Mouse (Mus musculus) neural tube, embryonic 11.5 days (tissue): ENCODE results near the gene Arhgap20. TPM values are rescaled to one million over a fixed set of nuclear protein-coding genes. Genes with fewer than 3 reads are reported as not detected.

Experiments
- ATAC-seq: fragments of 200-750 bp; cut with Nextera tagmentation; 2 replicates; pipeline ENCODE4 v1.8.0; 2017; ENCODE audit warnings: moderate number of reproducible peaks, mild to moderate bottlenecking, moderate TSS enrichment, moderate library complexity; ENCODE audit not compliant: insufficient read depth, low FRiP score, low TSS enrichment
- DNase-seq: peaks from one replicate; pipeline ENCODE4 v3.0.0-alpha.2; 2015; ENCODE audit warnings: low spot score
- H3K27ac ChIP-seq: fragments of 300-500 bp; sonication (generic); 2 replicates; pipeline ENCODE4 v1.5.1; 2014; ENCODE audit warnings: low read depth, mild to moderate bottlenecking, low read length
- H3K27me3 ChIP-seq: fragments of 300-500 bp; sonication (generic); 2 replicates; pipeline ENCODE4 v1.6.1; 2014; ENCODE audit warnings: mild to moderate bottlenecking, low read length, mixed read lengths; ENCODE audit not compliant: control insufficient read depth, insufficient read depth
- H3K36me3 ChIP-seq: fragments of 300-500 bp; sonication (generic); 2 replicates; pipeline ENCODE4 v1.6.1; 2014; ENCODE audit warnings: mild to moderate bottlenecking, low read length, moderate library complexity, mixed read lengths; ENCODE audit not compliant: control insufficient read depth, insufficient read depth
- H3K4me1 ChIP-seq: fragments of 300-500 bp; sonication (generic); 2 replicates; pipeline ENCODE4 v1.6.1; 2014; ENCODE audit warnings: low read length, mixed read lengths; ENCODE audit not compliant: control insufficient read depth, insufficient read depth
- H3K4me2 ChIP-seq: fragments of 300-500 bp; sonication (generic); 2 replicates; pipeline ENCODE4 v1.6.1; 2014; ENCODE audit warnings: low read depth, mild to moderate bottlenecking, moderate library complexity
- H3K4me3 ChIP-seq: fragments of 300-500 bp; sonication (generic); 2 replicates; pipeline ENCODE4 v1.5.1; 2014; ENCODE audit warnings: low read depth, low read length
- H3K9ac ChIP-seq: fragments of 300-500 bp; sonication (generic); 2 replicates; pipeline ENCODE4 v1.6.1; 2014; ENCODE audit warnings: mild to moderate bottlenecking, low read length
- H3K9me3 ChIP-seq: fragments of 300-500 bp; sonication (generic); 2 replicates; pipeline ENCODE4 v1.6.1; 2016; ENCODE audit warnings: low read length; ENCODE audit not compliant: control insufficient read depth
- WGBS: fragments of 180-500 bp; shearing (Covaris S2); extraction: QIAGEN DNeasy Blood & Tissue Kit; methylation state at CpG from one replicate; pipeline ENCODE4 v1.1.7; 2014; 5-methylcytosine and 5-hydroxymethylcytosine counted together
- polyA plus RNA-seq: library from polyadenylated mRNA; unstranded; fragments of >200 nt; fragmentation: Nextera tagmentation; extraction: Ambion mirVana; gene quantifications from 2 replicates; pipeline ENCODE4 v1.2.1, GENCODE M21; 2014

Arhgap20 gene
- polyA plus RNA-seq, 1 experiment from 2014 or later, result 7.1 TPM

DNA sequence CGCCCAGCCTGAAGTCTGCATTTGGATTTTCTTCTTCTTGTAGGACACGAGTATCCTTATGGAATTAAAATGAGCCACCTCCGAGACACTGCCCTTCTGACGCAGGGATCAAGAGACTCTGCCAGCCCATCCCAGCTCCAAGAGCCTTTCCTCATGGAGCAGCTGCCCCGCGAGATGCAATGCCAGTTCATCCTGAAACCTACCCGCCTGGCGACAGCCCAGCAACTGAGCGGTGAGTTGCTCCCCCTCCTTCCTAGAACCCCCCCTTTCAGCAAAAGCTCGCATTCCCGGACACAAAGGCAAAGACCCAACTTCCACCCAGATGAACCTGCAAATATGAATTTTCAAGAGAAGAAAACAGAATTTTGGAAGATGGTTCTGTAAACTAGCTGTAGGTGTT lies 66.5 kb downstream of the Arhgap20 start:
- Histone ChIP-seq H3K36me3 (no peaks in the 10 kb centered on the region), H3K27ac (no peak overlapping the region), H3K4me3 (no peak overlapping the region), H3K4me2 (no peak overlapping the region), H3K9ac (no peak overlapping the region), H3K9me3 (no peaks in the 10 kb centered on the region), H3K4me1 (no peaks in the 10 kb centered on the region), H3K27me3 (no peaks in the 10 kb centered on the region)
- no peak for DNase-seq
- WGBS, result 79% methylated on average over 11 of the region's 11 CpGs
- no peak for ATAC-seq

DNA sequence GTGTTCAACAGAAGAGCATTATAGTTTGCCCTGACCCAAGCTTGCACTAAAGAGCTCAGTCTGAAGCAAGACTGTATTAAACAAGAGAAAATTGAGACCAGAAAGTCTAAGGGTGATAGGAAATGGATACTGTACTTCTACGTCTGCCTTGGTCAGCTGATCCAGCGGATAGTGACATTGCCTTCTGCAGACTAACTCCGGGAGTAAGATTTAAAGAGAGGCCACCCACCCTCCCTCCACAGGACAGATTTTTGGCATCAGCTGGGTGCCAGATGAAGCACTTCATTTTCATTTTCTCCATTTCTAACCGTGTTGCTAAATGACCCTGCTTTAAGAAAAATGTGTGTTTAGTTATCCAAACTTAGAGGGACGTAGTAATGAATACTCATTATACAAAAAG lies 67.2 kb downstream of the Arhgap20 start:
- Histone ChIP-seq H3K27me3 (no peaks in the 10 kb centered on the region), H3K9me3 (no peaks in the 10 kb centered on the region), H3K36me3 (no peaks in the 10 kb centered on the region), H3K4me2 (no peak overlapping the region), H3K4me3 (no peak overlapping the region), H3K27ac (no peak overlapping the region), H3K9ac (no peak overlapping the region), H3K4me1 (no peaks in the 10 kb centered on the region)
- ATAC-seq, result no peak
- no peak for DNase-seq
- 76% methylated on average over 5 of the region's 5 CpGs for WGBS

GRCm38 (mm10) chr9:51837716-51838115 lies 72.6 kb downstream of the Arhgap20 start:
- no peak overlapping the region for H3K4me3 ChIP-seq
- H3K27me3 ChIP-seq, result no peaks in the 10 kb centered on the region
- H3K9ac ChIP-seq, result no peak overlapping the region
- DNase-seq (no peak), ATAC-seq (no peak)
- H3K36me3 ChIP-seq, result no peaks in the 10 kb centered on the region
- H3K9me3 ChIP-seq, result no peaks in the 10 kb centered on the region
- WGBS, result 74% methylated on average over 7 of the region's 7 CpGs
- H3K27ac ChIP-seq, result no peak overlapping the region
- H3K4me2 ChIP-seq, result no peak overlapping the region
- H3K4me1 ChIP-seq, result no peaks in the 10 kb centered on the region

DNA sequence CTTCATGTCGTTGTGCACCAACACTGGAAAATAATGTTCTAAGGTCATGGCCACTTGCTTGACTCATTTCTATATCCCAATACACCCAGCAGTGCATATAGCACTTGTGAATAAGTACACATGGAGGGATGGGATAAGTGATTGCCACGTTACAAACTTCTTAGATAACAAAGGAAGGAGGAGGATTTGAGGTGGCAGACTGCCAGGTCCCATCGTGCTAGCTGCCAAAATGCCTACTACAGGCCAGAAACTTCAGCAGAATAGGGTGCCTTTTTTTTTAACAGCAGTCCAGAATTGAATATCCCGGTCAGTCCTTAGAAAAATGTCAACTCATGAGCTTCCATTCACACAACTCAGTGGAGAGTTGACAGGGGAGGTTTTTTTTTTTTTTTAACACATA lies 78.1 kb downstream of the Arhgap20 start:
- Histone ChIP-seq H3K4me3 (no peak overlapping the region), H3K4me2 (no peak overlapping the region), H3K27me3 (no peaks in the 10 kb centered on the region), H3K9me3 (no peaks in the 10 kb centered on the region), H3K9ac (no peak overlapping the region), H3K4me1 (no peaks in the 10 kb centered on the region), H3K36me3 (no peaks in the 10 kb centered on the region), H3K27ac (no peak overlapping the region)
- DNase-seq (no peak), ATAC-seq (no peak)
- 82% methylated on average over 4 of the region's 4 CpGs for WGBS

- H3K27me3 ChIP-seq, result no peaks in the 10 kb centered on the region
- WGBS, result 92% methylated on average over 10 of the region's 10 CpGs
Measured at GRCm38 (mm10) chr9:51845796-51846195, 80.7 kb downstream of the Arhgap20 start.

GRCm38 (mm10) chr9:51853772-51854171 lies 88.6 kb downstream of the Arhgap20 start:
- Histone ChIP-seq H3K27ac (no peak overlapping the region), H3K4me2 (no peak overlapping the region), H3K36me3 (no peaks in the 10 kb centered on the region), H3K4me3 (no peak overlapping the region), H3K9me3 (no peaks in the 10 kb centered on the region), H3K4me1 (no peaks in the 10 kb centered on the region), H3K9ac (no peak overlapping the region), H3K27me3 (no peaks in the 10 kb centered on the region)
- DNase-seq (no peak), ATAC-seq (no peak)
- 92% methylated on average over 5 of the region's 5 CpGs for WGBS

More at GRCm38 (mm10) chr9:51845796-51846195, 80.7 kb downstream of the Arhgap20 start:
- Histone ChIP-seq H3K4me1 (no peaks in the 10 kb centered on the region), H3K27ac (no peak overlapping the region), H3K9me3 (no peaks in the 10 kb centered on the region), H3K4me3 (no peak overlapping the region), H3K36me3 (no peaks in the 10 kb centered on the region), H3K9ac (no peak overlapping the region), H3K4me2 (no peak overlapping the region)
- ATAC-seq, result no peak
- no peak for DNase-seq

DNA sequence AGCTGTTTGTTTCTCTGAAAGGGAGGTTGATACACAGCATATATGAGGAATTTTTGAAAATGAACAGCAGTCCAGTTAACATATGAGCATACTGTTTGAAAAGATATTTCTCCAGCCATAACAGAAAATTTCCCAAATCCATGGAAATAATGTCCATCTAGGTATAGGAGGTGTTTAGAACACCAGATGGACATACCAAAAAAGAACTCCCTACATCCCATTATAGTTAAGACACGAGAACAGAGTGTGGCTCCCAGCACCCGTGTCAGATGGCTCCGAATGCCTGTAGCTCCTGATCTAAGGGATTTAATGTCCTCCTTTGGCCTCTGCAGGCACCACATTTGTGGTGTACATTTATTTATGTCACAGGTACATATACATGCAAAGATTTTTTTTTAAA lies 99.1 kb downstream of the Arhgap20 start:
- Histone ChIP-seq H3K4me3 (no peak overlapping the region), H3K9ac (no peak overlapping the region), H3K4me1 (no peaks in the 10 kb centered on the region), H3K27ac (no peak overlapping the region), H3K9me3 (no peaks in the 10 kb centered on the region), H3K4me2 (no peak overlapping the region), H3K27me3 (no peaks in the 10 kb centered on the region), H3K36me3 (no peaks in the 10 kb centered on the region)
- WGBS, result 92% methylated on average over 3 of the region's 3 CpGs
- no peak for DNase-seq
- no peak for ATAC-seq

DNA sequence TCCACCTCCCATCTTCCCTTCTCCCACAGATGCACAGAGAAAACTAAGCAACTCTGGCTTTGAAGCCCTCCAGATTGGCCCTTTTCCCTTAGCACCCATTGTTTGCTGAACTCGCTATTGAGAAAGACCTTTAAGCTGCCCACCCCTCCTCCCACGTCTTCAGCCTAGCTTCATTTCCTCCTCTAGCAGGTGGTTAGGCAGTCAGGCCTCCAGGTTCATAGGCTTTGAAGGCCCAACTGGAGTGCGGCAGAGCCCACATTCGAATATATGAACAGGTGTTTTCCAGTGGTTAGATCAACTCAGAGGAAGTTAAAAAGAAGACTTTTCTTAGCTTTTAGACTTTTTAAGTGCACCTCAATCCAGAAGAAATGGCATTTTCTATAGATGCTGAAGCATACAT lies 101.5 kb downstream of the Arhgap20 start:
- H3K36me3 ChIP-seq, result no peaks in the 10 kb centered on the region
- no peak overlapping the region for H3K9ac ChIP-seq
- no peaks in the 10 kb centered on the region for H3K27me3 ChIP-seq
- ATAC-seq (no peak), DNase-seq (no peak)
- no peak overlapping the region for H3K27ac ChIP-seq
- no peak overlapping the region for H3K4me2 ChIP-seq
- H3K4me3 ChIP-seq, result no peak overlapping the region
- H3K9me3 ChIP-seq, result no peaks in the 10 kb centered on the region
- WGBS, result 59% methylated on average over 4 of the region's 4 CpGs
- no peaks in the 10 kb centered on the region for H3K4me1 ChIP-seq

DNA sequence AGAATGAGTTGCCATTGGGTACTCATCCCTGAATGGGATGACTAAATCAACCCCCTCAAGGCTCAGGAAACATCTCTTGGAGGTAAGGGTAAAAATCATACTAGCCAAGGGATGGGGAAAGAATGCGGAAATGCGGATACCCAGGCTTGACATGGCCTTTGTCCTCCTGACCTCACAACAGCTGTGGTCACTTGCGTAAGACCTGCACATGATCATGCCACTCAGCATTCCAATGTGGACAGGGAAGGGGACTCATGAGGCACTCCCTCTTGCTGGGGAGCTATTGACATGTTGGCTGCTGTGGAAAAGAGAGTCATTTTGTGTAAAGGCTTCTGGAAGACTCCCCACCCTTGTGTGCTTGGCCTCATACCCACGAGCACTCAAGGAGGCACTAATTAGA lies 103.9 kb downstream of the Arhgap20 start:
- H3K9me3 ChIP-seq, result no peaks in the 10 kb centered on the region
- 77% methylated on average over 4 of the region's 4 CpGs for WGBS
- H3K4me3 ChIP-seq, result no peak overlapping the region
- H3K27me3 ChIP-seq, result no peaks in the 10 kb centered on the region
- no peak overlapping the region for H3K9ac ChIP-seq
- H3K4me2 ChIP-seq, result no peak overlapping the region
- ATAC-seq (no peak), DNase-seq (no peak)
- no peak overlapping the region for H3K27ac ChIP-seq
- no peaks in the 10 kb centered on the region for H3K4me1 ChIP-seq
- no peaks in the 10 kb centered on the region for H3K36me3 ChIP-seq
